Mouse (Mus musculus) embryonic facial prominence, embryonic 12.5 days (tissue): ENCODE data around the gene Rgcc. TPM values are rescaled to one million over a fixed set of nuclear protein-coding genes. Genes with fewer than 3 reads are reported as not detected.

Experiments used
- ATAC-seq: fragments of 200-750 bp; cut with Nextera tagmentation; 2 replicates; pipeline ENCODE4 v1.8.0; 2017; ENCODE audit not compliant: insufficient number of reproducible peaks, insufficient read depth, low FRiP score, low TSS enrichment
- H3K27ac ChIP-seq: fragments of 300-500 bp; sonication (generic); 2 replicates; pipeline ENCODE4 v1.5.1; 2016; ENCODE audit warnings: mild to moderate bottlenecking
- H3K27me3 ChIP-seq: fragments of 300-500 bp; sonication (generic); 2 replicates; pipeline ENCODE4 v1.6.1; 2016; ENCODE audit warnings: mild to moderate bottlenecking, moderate library complexity
- H3K36me3 ChIP-seq: fragments of 300-500 bp; sonication (generic); 2 replicates; pipeline ENCODE4 v1.6.1; 2016; ENCODE audit warnings: mild to moderate bottlenecking
- H3K4me1 ChIP-seq: fragments of 300-500 bp; sonication (generic); 2 replicates; pipeline ENCODE4 v1.6.1; 2016
- H3K4me2 ChIP-seq: fragments of 300-500 bp; sonication (generic); replicated peaks from 2 replicates; pipeline ENCODE4 v1.6.1; 2016; ENCODE audit warnings: mild to moderate bottlenecking, moderate library complexity
- H3K4me3 ChIP-seq: fragments of 300-500 bp; sonication (generic); 2 replicates; pipeline ENCODE4 v1.5.1; 2016; ENCODE audit warnings: mild to moderate bottlenecking
- H3K9ac ChIP-seq: fragments of 300-500 bp; sonication (generic); 2 replicates; pipeline ENCODE4 v1.6.1; 2016; ENCODE audit warnings: mild to moderate bottlenecking, moderate library complexity
- H3K9me3 ChIP-seq: fragments of 300-500 bp; sonication (generic); 2 replicates; pipeline ENCODE4 v1.6.1; 2016; ENCODE audit warnings: mild to moderate bottlenecking, moderate library complexity
- WGBS: fragments of 180-500 bp; shearing (Covaris S2); methylation state at CpG from one replicate; pipeline ENCODE4 v1.1.7; 2016; 5-methylcytosine and 5-hydroxymethylcytosine counted together
- polyA plus RNA-seq: library from polyadenylated mRNA; unstranded; fragments of >200 nt; fragmentation: Nextera tagmentation; extraction: Ambion mirVana; gene quantifications from 2 replicates; pipeline ENCODE4 v1.2.1, GENCODE M21; 2016

The Rgcc gene
- polyA plus RNA-seq, 1 experiment from 2014 or later: 62.5 TPM

DNA sequence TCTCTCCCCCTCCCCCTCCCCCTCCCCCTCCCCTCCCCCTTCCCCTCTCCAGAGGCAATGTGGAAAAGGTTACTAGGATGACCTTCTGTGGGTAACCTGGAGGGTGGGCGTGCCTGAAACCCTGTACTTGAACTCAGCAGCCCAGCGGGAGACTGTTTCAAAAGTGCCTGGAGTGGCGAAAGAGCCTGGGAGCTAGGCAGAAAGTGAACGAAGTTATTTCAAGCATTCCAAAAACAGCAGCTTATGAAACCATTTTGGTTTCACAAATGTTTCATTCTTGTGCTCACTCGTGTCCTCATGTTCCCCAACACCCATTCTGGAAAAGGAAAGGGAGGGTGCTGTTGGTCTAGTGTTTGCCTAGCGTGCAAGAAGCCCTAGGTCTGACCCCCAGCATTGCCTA, 1.6 kb downstream of the Rgcc start:
- WGBS: 12% methylated on average over 6 of the region's 6 CpGs
- peak overlapping the region; percentile 89 for H3K4me2 ChIP-seq
- H3K36me3 ChIP-seq: no peaks in the 10 kb centered on the region
- 0 out of 2 replicates have a peak overlapping the region, but pooled peaks have one; percentile 45 for H3K9ac ChIP-seq
- H3K27me3 ChIP-seq: no peaks in the 10 kb centered on the region
- no peak for ATAC-seq
- peaks cover 46% of the 10 kb centered on the region for H3K4me1 ChIP-seq
- H3K27ac ChIP-seq: no peak overlapping the region
- no peaks in the 10 kb centered on the region for H3K9me3 ChIP-seq
- H3K4me3 ChIP-seq: peak overlapping the region; percentile 51

GRCm38 (mm10) chr14:79299230-79299629, 2.2 kb downstream of the Rgcc start:
- ATAC-seq: no peak
- Histone ChIP-seq H3K4me3 (peak overlapping the region; percentile 51), H3K4me2 (peak overlapping the region; percentile 89), H3K36me3 (no peaks in the 10 kb centered on the region), H3K9ac (no peak overlapping the region), H3K27ac (peak overlapping the region; percentile 26; the same call in 1 of the 2 replicates), H3K4me1 (peaks cover 46% of the 10 kb centered on the region), H3K27me3 (no peaks in the 10 kb centered on the region), H3K9me3 (no peaks in the 10 kb centered on the region)
- WGBS: 29% methylated on average over 4 of the region's 4 CpGs

DNA sequence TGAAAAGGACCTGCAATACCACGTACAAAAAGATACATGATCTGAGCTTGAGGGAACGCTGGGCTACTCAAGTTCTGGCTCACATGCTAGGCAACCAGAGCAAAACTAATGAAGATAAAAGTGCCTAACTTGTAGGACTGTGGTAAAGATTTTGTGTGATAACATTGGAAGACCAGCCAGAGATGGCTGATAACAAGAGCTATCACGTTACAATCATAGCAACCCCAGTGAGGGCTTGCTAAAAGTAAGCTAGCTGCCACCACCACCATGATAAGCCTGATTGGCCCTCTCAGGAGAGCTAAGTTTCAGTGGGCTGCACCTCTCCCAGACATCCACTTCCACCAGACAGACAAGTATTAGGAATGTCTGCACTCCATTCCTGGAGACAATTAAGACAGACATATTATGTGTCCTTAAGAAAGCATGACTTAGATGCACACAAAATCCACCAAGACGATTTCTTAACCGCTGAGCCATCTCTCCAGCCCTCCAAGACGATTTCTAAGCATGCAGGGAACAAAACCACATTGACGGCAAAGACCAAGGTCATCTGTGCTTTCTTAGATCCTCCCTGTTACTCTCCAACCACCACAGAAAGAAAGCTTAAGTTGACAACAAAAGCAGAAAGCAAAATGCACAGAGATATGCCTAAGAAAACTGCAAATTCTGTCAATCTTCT, 3.0 kb downstream of the Rgcc start:
- H3K9ac ChIP-seq: no peak overlapping the region
- no peaks in the 10 kb centered on the region for H3K36me3 ChIP-seq
- no peak for ATAC-seq
- WGBS: 38% methylated on average over 7 of the region's 7 CpGs
- H3K4me1 ChIP-seq: peaks cover 54% of the 10 kb centered on the region
- H3K4me2 ChIP-seq: peak overlapping the region; percentile 89
- peak overlapping the region; percentile 51 for H3K4me3 ChIP-seq
- H3K9me3 ChIP-seq: no peaks in the 10 kb centered on the region
- H3K27me3 ChIP-seq: no peaks in the 10 kb centered on the region
- H3K27ac ChIP-seq: peak overlapping the region; percentile 26; the same call in 1 of the 2 replicates

DNA sequence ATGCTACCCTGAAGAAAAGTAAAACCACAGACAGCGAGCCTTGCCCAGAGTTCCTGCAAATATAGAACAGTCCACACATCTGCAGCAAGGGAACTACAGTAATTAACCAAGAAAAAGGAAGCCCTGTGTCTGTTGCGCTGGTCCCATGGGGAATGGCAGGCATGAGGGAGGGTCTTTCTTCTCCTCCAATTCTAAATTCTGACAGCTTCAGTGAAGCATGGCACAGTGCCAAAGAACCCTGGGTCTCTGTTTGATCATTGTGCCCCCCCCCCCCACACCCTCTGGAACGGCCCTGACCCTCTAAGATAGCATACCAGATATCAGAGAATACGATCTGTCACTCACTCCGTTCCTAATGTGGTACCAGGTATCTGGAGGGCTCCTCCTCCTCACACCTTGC, 4.6 kb downstream of the Rgcc start:
- H3K4me1 ChIP-seq: peaks cover 66% of the 10 kb centered on the region
- WGBS: 16% methylated on average over 5 of the region's 5 CpGs

GRCm38 (mm10) chr14:79296201-79296600, 5.2 kb downstream of the Rgcc start:
- Histone ChIP-seq H3K4me1 (peaks cover 66% of the 10 kb centered on the region), H3K27me3 (no peaks in the 10 kb centered on the region), H3K27ac (0 out of 2 replicates have a peak overlapping the region, but pooled peaks have one; percentile 5), H3K4me3 (no peak overlapping the region), H3K4me2 (no peak overlapping the region), H3K36me3 (no peaks in the 10 kb centered on the region), H3K9me3 (no peaks in the 10 kb centered on the region), H3K9ac (no peak overlapping the region)
- whole genome bisulfite sequencing: 61% methylated on average over 7 of the region's 7 CpGs
- ATAC-seq: no peak

More for the DNA sequence above, 4.6 kb downstream of the Rgcc start:
- ATAC-seq: no peak
- H3K27me3 ChIP-seq: no peaks in the 10 kb centered on the region
- H3K4me2 ChIP-seq: peak overlapping the region; percentile 12; the same call in 1 of the 2 replicates
- H3K36me3 ChIP-seq: no peaks in the 10 kb centered on the region
- H3K4me3 ChIP-seq: no peak overlapping the region
- no peaks in the 10 kb centered on the region for H3K9me3 ChIP-seq
- no peak overlapping the region for H3K9ac ChIP-seq
- no peak overlapping the region for H3K27ac ChIP-seq

DNA sequence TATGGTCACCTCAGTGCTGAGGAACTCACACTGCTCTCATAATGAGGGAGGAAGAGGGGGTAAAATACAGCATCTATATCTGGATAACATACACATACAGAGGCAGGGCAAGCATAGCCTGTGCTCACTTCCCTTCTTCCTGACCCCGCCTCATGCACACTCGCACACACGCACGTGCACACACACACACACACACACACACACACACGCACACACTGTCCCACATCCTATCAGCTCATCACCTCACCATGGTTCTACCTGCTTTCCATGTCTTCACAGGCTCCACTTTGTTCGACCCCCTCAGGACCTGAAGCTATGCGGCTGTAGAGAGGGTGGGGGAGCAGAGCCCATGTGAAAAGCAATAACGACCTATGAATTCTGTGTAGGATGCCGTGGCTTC, 5.9 kb downstream of the Rgcc start:
- H3K4me3 ChIP-seq: no peak overlapping the region
- H3K27ac ChIP-seq: no peak overlapping the region
- H3K9ac ChIP-seq: no peak overlapping the region
- WGBS: 84% methylated on average over 9 of the region's 9 CpGs
- H3K4me2 ChIP-seq: peak overlapping the region; percentile 7; the same call in 1 of the 2 replicates
- no peaks in the 10 kb centered on the region for H3K27me3 ChIP-seq
- ATAC-seq: no peak
- H3K4me1 ChIP-seq: peaks cover 67% of the 10 kb centered on the region
- no peaks in the 10 kb centered on the region for H3K36me3 ChIP-seq
- no peaks in the 10 kb centered on the region for H3K9me3 ChIP-seq

DNA sequence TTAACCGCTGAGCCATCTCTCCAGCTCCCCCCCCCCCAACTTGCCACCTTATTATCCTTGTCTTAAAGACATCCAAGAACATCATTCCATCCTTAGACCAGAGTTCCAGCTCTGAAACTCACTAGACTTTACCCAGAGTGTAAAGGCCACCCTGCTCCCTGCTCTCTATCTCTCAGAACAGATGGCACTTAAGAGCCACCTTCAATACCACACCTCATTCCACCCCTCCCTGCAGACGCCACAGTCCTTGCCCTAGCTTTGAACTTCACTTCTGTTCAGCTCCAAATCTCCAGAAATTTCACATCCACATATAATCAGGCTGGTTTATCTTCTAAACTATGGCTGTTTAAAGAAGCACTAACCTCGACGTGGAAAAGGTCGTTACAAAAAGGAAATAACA, 6.5 kb downstream of the Rgcc start:
- Histone ChIP-seq H3K4me2 (no peak overlapping the region), H3K9ac (no peak overlapping the region), H3K4me1 (peaks cover 67% of the 10 kb centered on the region), H3K27me3 (no peaks in the 10 kb centered on the region), H3K36me3 (no peaks in the 10 kb centered on the region), H3K9me3 (no peaks in the 10 kb centered on the region), H3K27ac (no peak overlapping the region), H3K4me3 (no peak overlapping the region)
- ATAC-seq: no peak
- 78% methylated on average over 5 of the region's 5 CpGs for WGBS

GRCm38 (mm10) chr14:79294051-79294814, 7.2 kb downstream of the Rgcc start:
- Histone ChIP-seq H3K4me2 (no peak overlapping the region), H3K27ac (no peak overlapping the region), H3K4me1 (peaks cover 65% of the 10 kb centered on the region), H3K36me3 (no peaks in the 10 kb centered on the region), H3K9ac (no peak overlapping the region), H3K4me3 (no peak overlapping the region), H3K27me3 (no peaks in the 10 kb centered on the region), H3K9me3 (no peaks in the 10 kb centered on the region)
- ATAC-seq: no peak
- WGBS: 78% methylated on average over 8 of the region's 8 CpGs

DNA sequence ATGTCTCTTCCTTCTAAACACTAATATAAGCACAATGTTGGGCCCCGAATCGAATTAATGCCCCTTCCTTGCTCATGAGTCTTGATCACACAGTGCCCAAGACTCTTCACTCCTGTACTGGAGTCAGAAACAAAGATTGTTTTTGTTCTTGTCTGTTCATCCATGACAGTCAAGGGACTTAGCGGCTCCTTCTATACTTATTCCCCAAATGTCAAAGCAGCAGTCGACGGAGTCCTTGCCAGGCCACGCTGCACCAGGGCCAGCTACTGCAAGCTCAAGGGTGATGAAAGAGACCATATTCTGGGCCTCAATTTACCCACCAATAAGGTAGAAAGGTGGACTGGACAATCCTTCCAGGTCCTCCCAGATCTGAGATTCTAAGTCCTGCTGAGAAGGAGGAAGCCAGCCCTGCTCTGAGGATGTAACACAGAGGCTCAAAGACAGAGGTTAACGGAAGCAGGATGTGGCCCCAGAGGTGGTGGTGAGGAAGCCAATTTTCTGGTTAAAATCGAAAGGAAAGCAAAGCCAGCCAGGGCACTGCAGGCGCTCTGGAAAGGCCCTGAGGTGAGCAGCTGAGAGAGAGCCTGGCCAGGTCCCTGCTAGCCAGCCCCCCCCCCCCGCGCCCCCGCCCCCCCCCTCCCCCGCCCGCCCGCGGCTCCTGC, 8.2 kb downstream of the Rgcc start:
- Histone ChIP-seq H3K36me3 (peaks cover 3% of the 10 kb centered on the region; the same call in 1 of the 2 replicates), H3K4me3 (no peak overlapping the region), H3K4me2 (peak overlapping the region; percentile 13; the same call in 1 of the 2 replicates), H3K9ac (no peak overlapping the region), H3K9me3 (no peaks in the 10 kb centered on the region), H3K27ac (no peak overlapping the region), H3K4me1 (peaks cover 55% of the 10 kb centered on the region), H3K27me3 (no peaks in the 10 kb centered on the region)
- ATAC-seq: no peak
- 26% methylated on average over 11 of the region's 16 CpGs for WGBS

DNA sequence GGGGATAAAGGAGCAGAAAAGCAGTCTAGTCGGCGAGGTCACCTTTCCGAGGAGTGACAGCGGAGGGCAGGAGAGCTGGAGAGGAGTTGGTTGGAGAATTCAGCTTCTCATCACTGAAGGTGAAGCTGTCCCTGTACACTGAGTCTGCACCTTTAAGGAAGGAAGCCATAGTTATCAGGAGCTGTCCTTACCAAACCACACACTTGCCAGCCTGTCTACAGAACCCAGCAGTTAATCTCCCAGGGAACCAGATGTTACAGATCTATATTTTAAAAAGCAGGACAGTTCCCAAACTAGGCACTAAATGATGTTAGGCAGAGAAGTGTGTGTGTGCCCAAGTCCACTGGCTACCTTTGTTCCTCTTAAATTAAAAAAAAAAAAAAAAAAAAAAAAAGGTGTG, 9.8 kb downstream of the Rgcc start:
- H3K9me3 ChIP-seq: no peaks in the 10 kb centered on the region
- H3K4me1 ChIP-seq: peaks cover 49% of the 10 kb centered on the region
- H3K4me3 ChIP-seq: no peak overlapping the region
- 88% methylated on average over 4 of the region's 4 CpGs for WGBS
- H3K27me3 ChIP-seq: no peaks in the 10 kb centered on the region
- no peak overlapping the region for H3K4me2 ChIP-seq
- no peak for ATAC-seq
- H3K27ac ChIP-seq: no peak overlapping the region
- H3K36me3 ChIP-seq: peaks cover 5% of the 10 kb centered on the region; the same call in 1 of the 2 replicates
- no peak overlapping the region for H3K9ac ChIP-seq

- 26% methylated on average over 15 of the region's 15 CpGs for WGBS
- H3K4me1 ChIP-seq: peaks cover 43% of the 10 kb centered on the region
- ATAC-seq: no peak
- H3K9ac ChIP-seq: no peak overlapping the region
- H3K4me3 ChIP-seq: no peak overlapping the region
- H3K9me3 ChIP-seq: no peaks in the 10 kb centered on the region
- H3K36me3 ChIP-seq: peaks cover 5% of the 10 kb centered on the region; the same call in 1 of the 2 replicates
- H3K4me2 ChIP-seq: 0 out of 2 replicates have a peak overlapping the region, but pooled peaks have one; percentile 23
- no peaks in the 10 kb centered on the region for H3K27me3 ChIP-seq
- H3K27ac ChIP-seq: no peak overlapping the region
These were observed 10.6 kb downstream of the Rgcc start for GRCm38 (mm10) chr14:79290683-79291425.
